Mouse (Mus musculus) kidney, postnatal 10 days (tissue): ENCODE data around the gene Nectin2.
A peak's percentile ranks its signal among the peaks of the same experiment; 100 is the strongest.

Experiments
- DNase-seq: peaks from one replicate; pipeline ENCODE4 v3.0.0; 2021; ENCODE audit warnings: mixed read lengths

Gene Nectin2

GRCm38 (mm10) chr7:19685374-19685773 lies 64.9 kb downstream of the Nectin2 start:
- DNase-seq, result no peak

- DNase-seq, result no peak
Measured at GRCm38 (mm10) chr7:19683771-19684201, 66.5 kb downstream of the Nectin2 start.

- no peak for DNase-seq
Measured at GRCm38 (mm10) chr7:19682979-19683378, 67.3 kb downstream of the Nectin2 start.

GRCm38 (mm10) chr7:19681202-19681694 lies 69.0 kb downstream of the Nectin2 start, which contains the start of the genes Gm44805 and Apoc4:
TSS of gene Gm44805 (minus strand) at chr7:19681423.
TSS of gene Apoc4 (minus strand) at chr7:19681479.
- DNase-seq, result no peak

- DNase-seq, result no peak
Measured at GRCm38 (mm10) chr7:19680702-19681101, 69.6 kb downstream of the Nectin2 start.

- DNase-seq, result no peak
Measured at GRCm38 (mm10) chr7:19678901-19679300, 71.4 kb downstream of the Nectin2 start.

- DNase-seq, result no peak
Measured at GRCm38 (mm10) chr7:19677872-19678271, 72.4 kb downstream of the Nectin2 start, which contains the start of gene Apoc2. TSS of gene Apoc2 (minus strand) at chr7:19677941.

GRCm38 (mm10) chr7:19676662-19677061 lies 73.6 kb downstream of the Nectin2 start:
- no peak for DNase-seq

GRCm38 (mm10) chr7:19675824-19676223 lies 74.5 kb downstream of the Nectin2 start:
- DNase-seq, result no peak

- peak; percentile 11 for DNase-seq
Measured at GRCm38 (mm10) chr7:19673083-19673699, 77.1 kb downstream of the Nectin2 start.

GRCm38 (mm10) chr7:19671511-19671910 lies 78.8 kb downstream of the Nectin2 start:
- DNase-seq, result no peak

- peak; percentile 96 for DNase-seq
Measured at GRCm38 (mm10) chr7:19668947-19669721, 81.1 kb downstream of the Nectin2 start.

- no peak for DNase-seq
Measured at GRCm38 (mm10) chr7:19667434-19667833, 82.8 kb downstream of the Nectin2 start.

GRCm38 (mm10) chr7:19666750-19667149 lies 83.5 kb downstream of the Nectin2 start:
- DNase-seq, result no peak
